Mouse (Mus musculus) layer of hippocampus, postnatal 25 days (tissue): ENCODE measurements around the gene Net1. TPM values are rescaled to one million over a fixed set of nuclear protein-coding genes. Genes with fewer than 3 reads are reported as not detected.
"Not testable (repeated sequence)": the region's sequence is repeated elsewhere in the genome, so short reads cannot be mapped to it uniquely, and the experiment has no call there.

ENCODE experiments used
- DNase-seq, 2 experiments: peaks; one replicate each; pipeline ENCODE4 v3.0.0; 2022; ENCODE audit warnings: mixed read lengths in 2 of 2, low spot score in 1 of 2; ENCODE audit errors: extremely low spot score in 1 of 2
- total RNA-seq, 2 experiments: library from RNA; stranded (reverse); gene quantifications; 2 replicates each; pipeline ENCODE4 v1.2.3; 2021

Net1 gene
- total RNA-seq, 2 experiments from 2014 or later: 33.0 to 38.2 TPM

- DNase-seq: no peak
Observed at GRCm38 (mm10) chr13:3891479-3892087, 26.4 kb downstream of the Net1 start.

DNA sequence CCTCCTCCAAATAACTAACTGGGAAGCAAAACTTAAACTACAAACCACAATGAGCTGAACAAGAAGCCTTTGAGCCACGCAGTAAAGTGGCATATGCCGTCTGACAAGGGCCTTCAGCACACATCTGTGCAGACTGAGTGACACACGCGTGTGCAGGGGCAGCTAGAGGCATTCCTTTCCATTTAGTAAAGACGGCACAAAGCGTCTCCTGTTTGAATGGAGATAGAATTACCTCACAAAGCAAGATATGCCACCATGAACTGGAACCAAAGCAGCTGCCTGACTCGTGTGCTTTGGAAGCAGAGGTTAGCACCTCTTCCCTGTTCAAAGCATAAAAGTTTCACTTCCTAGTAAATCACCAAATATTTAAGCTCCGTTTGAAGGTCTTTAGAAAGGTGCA lies 28.0 kb downstream of the Net1 start:
- DNase-seq: no peak

GRCm38 (mm10) chr13:3889111-3889510 lies 28.9 kb downstream of the Net1 start:
- no peak for DNase-seq

DNA sequence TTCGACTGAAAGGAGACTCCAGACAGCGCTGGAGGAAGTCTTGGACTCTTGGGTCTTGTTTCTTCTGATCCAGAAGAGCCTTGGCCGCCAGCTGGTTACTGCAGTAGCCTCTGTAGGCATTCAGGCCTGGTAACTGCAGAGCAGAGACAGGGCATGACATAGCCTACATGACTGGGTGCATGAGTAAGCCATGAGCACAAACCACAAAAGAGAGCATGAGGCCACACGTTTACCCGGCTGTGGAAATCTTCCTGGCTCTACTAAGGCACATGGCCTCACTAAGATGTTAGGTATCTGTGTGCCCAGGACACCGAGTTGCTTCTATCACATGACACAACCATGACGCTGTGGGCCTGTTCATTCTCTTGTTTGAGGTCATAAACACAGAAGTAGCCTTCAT lies 31.4 kb downstream of the Net1 start:
- DNase-seq: no peak

DNA sequence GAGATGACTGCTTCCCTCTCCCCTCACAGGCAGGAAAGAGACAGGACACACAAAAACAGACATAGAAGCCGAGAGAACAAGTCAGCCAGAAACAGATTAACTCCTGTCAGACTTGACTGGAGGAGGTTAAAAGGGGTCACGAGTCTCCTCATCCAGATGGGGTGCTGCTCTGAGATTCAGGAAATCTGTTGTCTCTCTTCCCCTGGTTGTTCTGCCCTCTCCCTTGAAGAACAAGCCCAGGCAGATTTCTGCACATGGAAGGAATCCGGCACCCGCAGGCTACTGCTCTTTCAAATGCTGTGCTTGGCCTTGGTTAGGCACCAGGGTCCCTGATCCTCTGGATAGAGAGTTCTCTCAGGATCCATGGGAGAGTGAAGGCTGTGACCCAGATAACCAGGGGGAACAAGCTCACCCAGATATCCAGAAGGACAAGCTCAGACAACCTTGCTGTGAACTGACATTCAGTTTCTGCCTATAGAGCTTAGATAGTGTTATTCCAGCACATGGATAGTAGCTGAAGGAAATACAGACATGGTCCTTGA lies 40.3 kb downstream of the Net1 start:
- no peak for DNase-seq

- no peak for DNase-seq
Observed at GRCm38 (mm10) chr13:3877185-3877584, 40.8 kb downstream of the Net1 start.

- peak in 1 of 2 experiments; percentile 8 for DNase-seq
Observed at GRCm38 (mm10) chr13:3876448-3876847, 41.6 kb downstream of the Net1 start.

DNA sequence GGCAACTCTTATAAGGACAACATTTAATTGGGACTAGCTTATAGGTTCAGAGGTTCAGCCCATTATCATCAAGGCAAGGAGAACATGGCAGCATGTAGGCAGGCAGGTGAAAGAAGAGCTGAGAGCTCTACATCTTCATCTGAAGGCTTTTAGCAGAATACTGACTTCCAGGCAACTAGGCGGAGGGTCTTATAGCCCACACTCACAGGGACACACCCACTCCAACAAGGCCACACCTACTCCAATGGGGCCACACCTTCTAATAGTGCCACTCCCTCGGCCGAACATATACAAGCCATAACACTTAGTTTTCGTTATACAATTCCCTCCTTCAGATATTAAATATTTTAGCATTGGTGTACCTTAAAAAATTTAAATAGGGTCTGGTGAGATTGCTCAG lies 45.2 kb downstream of the Net1 start:
- DNase-seq: no peak

DNA sequence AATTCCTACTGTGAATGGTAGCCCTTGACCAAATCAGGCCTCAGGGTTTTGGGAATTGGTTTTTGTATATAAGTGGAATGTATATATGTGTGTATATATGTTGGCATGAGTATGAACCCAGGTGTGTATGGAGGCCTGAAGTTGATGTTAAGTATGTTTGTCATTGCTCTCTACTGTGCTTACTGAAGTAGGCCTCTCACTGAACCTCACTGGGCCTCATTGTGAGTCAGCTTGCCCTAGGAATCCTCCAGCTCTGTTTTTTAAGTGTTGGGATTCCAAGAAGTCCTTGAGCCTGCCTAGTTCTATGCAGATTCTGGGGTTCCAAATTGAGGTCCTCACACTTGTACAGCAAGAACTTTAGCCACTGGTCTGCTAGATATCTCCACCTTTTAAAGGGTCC lies 48.1 kb downstream of the Net1 start:
- DNase-seq: no peak

- DNase-seq: no peak
Observed at GRCm38 (mm10) chr13:3867158-3867557, 50.9 kb downstream of the Net1 start.

GRCm38 (mm10) chr13:3866355-3867052 lies 51.5 kb downstream of the Net1 start:
- no peak for DNase-seq

GRCm38 (mm10) chr13:3865648-3866354 lies 52.2 kb downstream of the Net1 start:
- no peak for DNase-seq

DNA sequence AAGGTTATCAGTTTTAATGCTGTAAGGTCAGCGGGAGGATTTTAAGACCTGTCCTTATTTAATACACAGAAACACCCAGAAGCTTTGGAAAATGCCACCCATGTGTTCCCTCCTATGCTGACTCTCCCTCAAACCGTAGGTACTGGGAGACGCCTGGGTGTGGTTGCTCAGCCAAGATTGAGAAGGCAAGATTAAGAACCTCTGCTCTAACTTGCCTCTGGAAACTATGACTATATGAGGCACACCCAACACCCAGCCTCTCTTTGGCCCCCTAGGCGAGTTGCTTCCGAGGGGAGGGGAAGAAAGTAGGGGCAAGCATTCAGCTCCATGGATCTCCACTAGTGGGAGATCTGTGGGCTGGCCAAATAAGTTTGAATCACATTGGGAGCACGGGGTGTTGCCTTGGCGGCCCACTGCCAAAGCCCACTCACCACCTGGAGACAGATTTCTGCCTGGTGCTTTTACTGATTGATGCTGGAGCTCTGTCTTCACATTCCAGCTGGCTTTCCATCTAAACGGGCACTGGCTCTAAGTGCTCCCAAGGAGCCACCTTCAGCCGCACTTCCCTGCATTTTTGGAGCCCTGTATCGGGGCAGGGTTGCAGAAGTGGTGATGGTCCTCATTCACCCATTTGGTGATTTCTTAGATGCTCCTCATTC lies 55.0 kb downstream of the Net1 start:
- no peak for DNase-seq

DNA sequence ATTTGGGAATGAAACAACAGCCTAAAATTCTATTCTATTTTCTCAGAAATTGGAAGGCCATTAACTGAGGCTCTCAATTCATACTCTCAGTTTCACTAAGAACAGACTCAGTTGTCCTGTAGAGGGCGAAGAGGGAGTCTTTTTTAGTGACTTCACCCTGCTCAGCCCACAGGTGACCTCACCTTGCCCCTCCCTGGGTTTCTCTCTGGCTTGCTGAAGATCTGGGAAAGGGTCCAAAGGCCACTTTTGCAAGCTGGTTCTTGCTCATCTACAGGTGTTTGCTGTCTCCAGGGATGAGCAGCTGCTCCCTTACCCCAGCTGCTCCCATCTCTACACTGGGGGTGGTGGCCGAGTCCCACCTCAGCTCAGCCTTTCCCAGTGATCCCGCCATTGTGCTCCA lies 55.7 kb downstream of the Net1 start:
- no peak for DNase-seq

- DNase-seq: no peak
Observed at GRCm38 (mm10) chr13:3861251-3861650, 56.8 kb downstream of the Net1 start.

GRCm38 (mm10) chr13:3856252-3856651 lies 61.8 kb downstream of the Net1 start:
- no peak for DNase-seq

DNA sequence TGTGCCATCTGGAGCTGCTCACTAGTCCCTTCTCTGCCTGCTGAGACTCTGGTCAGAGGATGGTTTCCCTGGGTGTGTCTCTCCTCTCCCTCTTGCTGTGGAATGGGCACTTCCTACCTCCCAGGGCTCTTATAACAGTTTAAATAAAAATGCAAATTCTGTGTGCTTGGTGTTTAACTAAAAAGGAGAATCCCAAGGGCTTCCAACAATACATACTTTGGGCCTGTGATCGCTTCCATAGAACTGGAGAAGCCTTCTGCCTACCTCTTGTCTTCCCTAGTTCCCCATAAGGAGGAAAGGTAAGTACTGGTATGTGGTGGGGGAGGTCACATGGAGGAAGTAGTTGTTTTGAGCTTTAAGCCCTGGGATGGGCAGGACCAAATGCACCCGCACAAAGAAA lies 63.2 kb downstream of the Net1 start:
- DNase-seq: no peak

GRCm38 (mm10) chr13:3853648-3854333 lies 64.2 kb downstream of the Net1 start, which contains the start of gene Calm5:
TSS of gene Calm5 (plus strand) at chr13:3854173.
- DNase-seq: not testable (repeated sequence)

DNA sequence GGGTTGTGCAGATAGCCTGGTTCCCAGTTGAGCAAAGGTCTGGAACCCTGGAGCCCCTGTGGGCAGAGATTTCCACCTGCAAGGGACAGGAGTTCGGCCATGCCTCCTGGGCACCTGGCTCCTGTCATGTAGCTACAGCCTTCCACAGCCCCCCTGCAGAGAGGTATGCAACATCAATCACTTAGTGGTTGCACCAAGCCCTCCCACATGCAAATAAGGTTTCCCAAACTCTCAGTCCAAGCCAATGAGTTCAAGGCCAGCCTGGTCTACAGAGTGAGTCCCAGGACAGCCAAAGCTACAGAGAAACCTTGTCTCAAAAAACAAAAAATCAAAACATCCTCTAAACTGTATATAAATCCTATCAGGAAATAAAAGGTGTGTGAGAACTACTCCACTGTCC lies 67.7 kb downstream of the Net1 start:
- DNase-seq: no peak

DNA sequence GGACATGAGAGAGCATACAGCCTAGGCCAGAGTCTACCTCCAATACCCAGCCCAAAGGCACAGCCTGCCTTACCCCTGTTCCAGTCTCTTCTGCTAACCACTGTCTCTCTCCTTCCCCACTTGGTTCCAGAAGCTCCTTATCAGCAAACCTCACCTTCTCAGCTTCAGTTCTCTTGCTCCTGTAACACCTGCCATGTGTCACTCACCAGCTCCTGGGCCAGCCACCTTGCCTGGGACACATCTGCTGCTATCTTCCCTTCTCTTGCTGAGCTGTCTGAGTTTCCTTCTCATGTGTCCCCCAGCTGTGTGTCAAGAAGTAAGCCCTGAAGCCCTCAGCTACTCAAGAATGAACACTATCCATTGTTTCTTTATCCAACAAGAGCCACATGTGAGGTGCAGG lies 77.4 kb downstream of the Net1 start:
- DNase-seq: not testable (repeated sequence)
